Mouse (Mus musculus): ENCODE measurements around the gene Lysmd1. TPM values are rescaled to one million over a fixed set of nuclear protein-coding genes. Genes with fewer than 3 reads are reported as not detected.
A peak's percentile ranks its signal among the peaks of the same experiment; 100 is the strongest.

The Lysmd1 gene
- polyA plus RNA-seq, 1 experiment: not detected

GRCm38 (mm10) chr3:95174011-95174592, 40.2 kb downstream of the Lysmd1 start:
- TF ChIP-seq POLR2A (IDR thresholded peaks at IDR 0.05; ENCODE audit: insufficient read depth, low read depth, low read length) (no peak), CTCF (IDR thresholded peaks at IDR 0.05; ENCODE audit: insufficient read depth, low read depth, low read length) (peak; percentile 80)
- Histone ChIP-seq H3K4me3 (ENCODE audit: insufficient read depth, low read depth, low read length) (no peak overlapping the region), H3K4me1 (ENCODE audit: control insufficient read depth, insufficient read depth, low read length) (peaks cover 14% of the 10 kb centered on the region), H3K27ac (ENCODE audit: insufficient read depth, low read depth, low read length) (no peak overlapping the region)
- 20% methylated on average over 16 of the region's 16 CpGs for WGBS

GRCm38 (mm10) chr3:95176500-95176899, 42.6 kb downstream of the Lysmd1 start:
- 67% methylated on average over 3 of the region's 3 CpGs for WGBS
- Histone ChIP-seq H3K4me1 (ENCODE audit: control insufficient read depth, insufficient read depth, low read length) (peaks cover 14% of the 10 kb centered on the region), H3K27ac (ENCODE audit: insufficient read depth, low read depth, low read length) (no peak overlapping the region), H3K4me3 (ENCODE audit: insufficient read depth, low read depth, low read length) (no peak overlapping the region)
- TF ChIP-seq CTCF (IDR thresholded peaks at IDR 0.05; ENCODE audit: insufficient read depth, low read depth, low read length): no peak
- TF ChIP-seq POLR2A (IDR thresholded peaks at IDR 0.05; ENCODE audit: insufficient read depth, low read depth, low read length): no peak

GRCm38 (mm10) chr3:95177583-95177982, 43.7 kb downstream of the Lysmd1 start:
- Histone ChIP-seq H3K4me1 (ENCODE audit: control insufficient read depth, insufficient read depth, low read length) (peaks cover 14% of the 10 kb centered on the region), H3K4me3 (ENCODE audit: insufficient read depth, low read depth, low read length) (no peak overlapping the region), H3K27ac (ENCODE audit: insufficient read depth, low read depth, low read length) (no peak overlapping the region)
- 77% methylated on average over 6 of the region's 6 CpGs for WGBS
- TF ChIP-seq POLR2A (IDR thresholded peaks at IDR 0.05; ENCODE audit: insufficient read depth, low read depth, low read length): no peak
- TF ChIP-seq CTCF (IDR thresholded peaks at IDR 0.05; ENCODE audit: insufficient read depth, low read depth, low read length): no peak

- TF ChIP-seq POLR2A (IDR thresholded peaks at IDR 0.05; ENCODE audit: insufficient read depth, low read depth, low read length): no peak
- no peak for TF ChIP-seq CTCF (IDR thresholded peaks at IDR 0.05; ENCODE audit: insufficient read depth, low read depth, low read length)
- 60% methylated on average over 5 of the region's 5 CpGs for WGBS
Measured at GRCm38 (mm10) chr3:95178948-95179347, 45.1 kb downstream of the Lysmd1 start.

GRCm38 (mm10) chr3:95179890-95180289, 46.0 kb downstream of the Lysmd1 start:
- H3K4me3 ChIP-seq (ENCODE audit: insufficient read depth, low read depth, low read length): no peak overlapping the region
- WGBS: 53% methylated on average over 3 of the region's 3 CpGs
- H3K4me1 ChIP-seq (ENCODE audit: control insufficient read depth, insufficient read depth, low read length): peaks cover 4% of the 10 kb centered on the region
- H3K27ac ChIP-seq (ENCODE audit: insufficient read depth, low read depth, low read length): no peak overlapping the region
- no peak for TF ChIP-seq POLR2A (IDR thresholded peaks at IDR 0.05; ENCODE audit: insufficient read depth, low read depth, low read length)
- no peak for TF ChIP-seq CTCF (IDR thresholded peaks at IDR 0.05; ENCODE audit: insufficient read depth, low read depth, low read length)

More at GRCm38 (mm10) chr3:95178948-95179347, 45.1 kb downstream of the Lysmd1 start:
- Histone ChIP-seq H3K27ac (ENCODE audit: insufficient read depth, low read depth, low read length) (no peak overlapping the region), H3K4me1 (ENCODE audit: control insufficient read depth, insufficient read depth, low read length) (peaks cover 6% of the 10 kb centered on the region), H3K4me3 (ENCODE audit: insufficient read depth, low read depth, low read length) (no peak overlapping the region)

- WGBS: 42% methylated on average over 1 of the region's 1 CpGs
- TF ChIP-seq CTCF (IDR thresholded peaks at IDR 0.05; ENCODE audit: insufficient read depth, low read depth, low read length) (no peak), POLR2A (IDR thresholded peaks at IDR 0.05; ENCODE audit: insufficient read depth, low read depth, low read length) (no peak)
- H3K4me3 ChIP-seq (ENCODE audit: insufficient read depth, low read depth, low read length): no peak overlapping the region
- no peak overlapping the region for H3K27ac ChIP-seq (ENCODE audit: insufficient read depth, low read depth, low read length)
- H3K4me1 ChIP-seq (ENCODE audit: control insufficient read depth, insufficient read depth, low read length): peaks cover 4% of the 10 kb centered on the region
Measured at GRCm38 (mm10) chr3:95181841-95182240, 48.0 kb downstream of the Lysmd1 start.

GRCm38 (mm10) chr3:95184796-95185577, 51.1 kb downstream of the Lysmd1 start:
- no peaks in the 10 kb centered on the region for H3K4me1 ChIP-seq (ENCODE audit: control insufficient read depth, insufficient read depth, low read length)
- 77% methylated on average over 9 of the region's 9 CpGs for WGBS
- no peak overlapping the region for H3K27ac ChIP-seq (ENCODE audit: insufficient read depth, low read depth, low read length)
- TF ChIP-seq CTCF (IDR thresholded peaks at IDR 0.05; ENCODE audit: insufficient read depth, low read depth, low read length) (no peak), POLR2A (IDR thresholded peaks at IDR 0.05; ENCODE audit: insufficient read depth, low read depth, low read length) (no peak)
- no peak overlapping the region for H3K4me3 ChIP-seq (ENCODE audit: insufficient read depth, low read depth, low read length)

- no peak overlapping the region for H3K4me3 ChIP-seq (ENCODE audit: insufficient read depth, low read depth, low read length)
- no peak for TF ChIP-seq POLR2A (IDR thresholded peaks at IDR 0.05; ENCODE audit: insufficient read depth, low read depth, low read length)
- TF ChIP-seq CTCF (IDR thresholded peaks at IDR 0.05; ENCODE audit: insufficient read depth, low read depth, low read length): no peak
- 95% methylated on average over 2 of the region's 2 CpGs for WGBS
- H3K27ac ChIP-seq (ENCODE audit: insufficient read depth, low read depth, low read length): no peak overlapping the region
- no peaks in the 10 kb centered on the region for H3K4me1 ChIP-seq (ENCODE audit: control insufficient read depth, insufficient read depth, low read length)
Measured at GRCm38 (mm10) chr3:95186100-95186499, 52.2 kb downstream of the Lysmd1 start.

- Histone ChIP-seq H3K4me1 (ENCODE audit: control insufficient read depth, insufficient read depth, low read length) (no peaks in the 10 kb centered on the region), H3K27ac (ENCODE audit: insufficient read depth, low read depth, low read length) (no peak overlapping the region), H3K4me3 (ENCODE audit: insufficient read depth, low read depth, low read length) (no peak overlapping the region)
- WGBS: 88% methylated on average over 6 of the region's 6 CpGs
- no peak for TF ChIP-seq CTCF (IDR thresholded peaks at IDR 0.05; ENCODE audit: insufficient read depth, low read depth, low read length)
- TF ChIP-seq POLR2A (IDR thresholded peaks at IDR 0.05; ENCODE audit: insufficient read depth, low read depth, low read length): no peak
Measured at GRCm38 (mm10) chr3:95186888-95187287, 53.0 kb downstream of the Lysmd1 start.

Other genes with a start within 250 kb of the Lysmd1 start
- not detected in 2 replicates for gene Psmb4, start 247.1 kb upstream of the Lysmd1 start, polyA plus RNA-seq (2012; ENCODE audit: insufficient read depth, insufficient read length, low replicate concordance, missing spikeins)
- gene Selenbp1, start 201.0 kb upstream of the Lysmd1 start, polyA plus RNA-seq (2012; ENCODE audit: insufficient read depth, insufficient read length, low replicate concordance, missing spikeins): not detected in 2 replicates
- not detected in 2 replicates for gene Rfx5, start 180.0 kb upstream of the Lysmd1 start, polyA plus RNA-seq (2012; ENCODE audit: insufficient read depth, insufficient read length, low replicate concordance, missing spikeins)
- gene Pi4kb, start 159.4 kb upstream of the Lysmd1 start, polyA plus RNA-seq (2012; ENCODE audit: insufficient read depth, insufficient read length, low replicate concordance, missing spikeins): not detected in 2 replicates
- gene Zfp687, start 118.6 kb upstream of the Lysmd1 start, polyA plus RNA-seq (2012; ENCODE audit: insufficient read depth, insufficient read length, low replicate concordance, missing spikeins): 132 TPM in 1 of 2 replicates, not detected in the other
- gene Psmd4, start 91.5 kb upstream of the Lysmd1 start, polyA plus RNA-seq (2012; ENCODE audit: insufficient read depth, insufficient read length, low replicate concordance, missing spikeins): 457 TPM in 1 of 2 replicates, not detected in the other
- not detected in 2 replicates for gene Pip5k1a, start 27.2 kb upstream of the Lysmd1 start, polyA plus RNA-seq (2012; ENCODE audit: insufficient read depth, insufficient read length, low replicate concordance, missing spikeins)
- gene Vps72, start 23.1 kb upstream of the Lysmd1 start, polyA plus RNA-seq (2012; ENCODE audit: insufficient read depth, insufficient read length, low replicate concordance, missing spikeins): not detected in 2 replicates
- not detected in 2 replicates for gene Tmod4, start 9.6 kb upstream of the Lysmd1 start, polyA plus RNA-seq (2012; ENCODE audit: insufficient read depth, insufficient read length, low replicate concordance, missing spikeins)
- gene Scnm1, start 77 bp upstream of the Lysmd1 start, polyA plus RNA-seq (2012; ENCODE audit: insufficient read depth, insufficient read length, low replicate concordance, missing spikeins): not detected in 2 replicates
- not detected in 2 replicates for gene Tnfaip8l2, start 8.3 kb downstream of the Lysmd1 start, polyA plus RNA-seq (2012; ENCODE audit: insufficient read depth, insufficient read length, low replicate concordance, missing spikeins)
- gene Sema6c, start 26.4 kb downstream of the Lysmd1 start, polyA plus RNA-seq (2012; ENCODE audit: insufficient read depth, insufficient read length, low replicate concordance, missing spikeins): not detected in 2 replicates
- gene Gabpb2, start 83.8 kb downstream of the Lysmd1 start, polyA plus RNA-seq (2012; ENCODE audit: insufficient read depth, insufficient read length, low replicate concordance, missing spikeins): not detected in 2 replicates
- 164 TPM in 1 of 2 replicates, not detected in the other for gene Cdc42se1, start 94.6 kb downstream of the Lysmd1 start, polyA plus RNA-seq (2012; ENCODE audit: insufficient read depth, insufficient read length, low replicate concordance, missing spikeins)
- gene Mllt11, start 98.1 kb downstream of the Lysmd1 start, polyA plus RNA-seq (2012; ENCODE audit: insufficient read depth, insufficient read length, low replicate concordance, missing spikeins): not detected in 2 replicates
- gene Gm128, start 107.5 kb downstream of the Lysmd1 start, polyA plus RNA-seq (2012; ENCODE audit: insufficient read depth, insufficient read length, low replicate concordance, missing spikeins): not detected in 2 replicates
- gene Bnipl, start 117.1 kb downstream of the Lysmd1 start, polyA plus RNA-seq (2012; ENCODE audit: insufficient read depth, insufficient read length, low replicate concordance, missing spikeins): not detected in 2 replicates
- not detected in 2 replicates for gene Mindy1, start 147.3 kb downstream of the Lysmd1 start, polyA plus RNA-seq (2012; ENCODE audit: insufficient read depth, insufficient read length, low replicate concordance, missing spikeins)
- gene Prune1, start 148.0 kb downstream of the Lysmd1 start, polyA plus RNA-seq (2012; ENCODE audit: insufficient read depth, insufficient read length, low replicate concordance, missing spikeins): not detected in 2 replicates
- gene Anxa9, start 173.1 kb downstream of the Lysmd1 start, polyA plus RNA-seq (2012; ENCODE audit: insufficient read depth, insufficient read length, low replicate concordance, missing spikeins): not detected in 2 replicates
- gene Cers2, start 180.7 kb downstream of the Lysmd1 start, polyA plus RNA-seq (2012; ENCODE audit: insufficient read depth, insufficient read length, low replicate concordance, missing spikeins): not detected in 2 replicates
- gene Setdb1, start 223.1 kb downstream of the Lysmd1 start, polyA plus RNA-seq (2012; ENCODE audit: insufficient read depth, insufficient read length, low replicate concordance, missing spikeins): not detected in 2 replicates